Mouse (Mus musculus): Measurements from ENCODE around the gene Ptpn1.

Ptpn1 gene

DNA sequence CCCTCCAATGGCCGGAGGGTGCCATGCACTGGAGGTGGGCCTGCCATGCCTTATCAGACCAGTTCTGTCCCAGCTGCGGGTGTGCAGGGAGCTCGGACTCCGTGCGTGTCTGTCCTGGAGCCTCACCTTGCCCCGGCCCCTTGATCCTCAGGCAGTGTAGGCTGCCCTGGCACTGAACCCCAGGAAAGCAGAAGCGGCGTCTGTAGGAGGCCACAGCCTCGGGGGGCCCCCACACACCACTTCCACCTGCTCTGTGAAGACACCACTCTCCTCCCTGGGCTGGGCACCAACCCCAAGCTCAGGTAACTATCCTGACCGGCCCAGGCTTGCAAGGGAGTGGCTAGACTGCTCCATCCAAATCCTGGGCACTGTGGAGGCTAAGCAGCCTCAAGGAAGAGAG is 48.5 kb downstream of the Ptpn1 start:
- DNase-seq: no peak

DNA sequence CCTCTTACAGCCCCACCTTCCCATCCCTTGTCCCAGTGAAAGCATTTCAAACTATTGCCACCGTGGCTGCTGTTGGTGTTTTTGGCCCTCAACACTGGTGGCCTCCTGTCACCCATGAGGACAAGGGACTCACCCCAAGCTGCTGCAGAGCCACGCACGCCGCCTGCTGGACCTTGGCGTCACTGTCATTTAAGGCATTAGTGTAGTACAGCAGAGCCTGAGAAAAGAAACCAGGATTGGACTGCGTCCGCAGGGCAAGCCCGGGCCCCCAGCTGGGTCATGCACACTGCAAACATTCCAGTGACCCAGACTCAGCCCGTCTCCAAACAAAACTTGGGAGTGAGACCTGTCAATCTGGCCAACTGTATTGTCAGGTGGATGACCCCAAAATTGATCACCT is 50.8 kb downstream of the Ptpn1 start:
- no peak for DNase-seq

DNA sequence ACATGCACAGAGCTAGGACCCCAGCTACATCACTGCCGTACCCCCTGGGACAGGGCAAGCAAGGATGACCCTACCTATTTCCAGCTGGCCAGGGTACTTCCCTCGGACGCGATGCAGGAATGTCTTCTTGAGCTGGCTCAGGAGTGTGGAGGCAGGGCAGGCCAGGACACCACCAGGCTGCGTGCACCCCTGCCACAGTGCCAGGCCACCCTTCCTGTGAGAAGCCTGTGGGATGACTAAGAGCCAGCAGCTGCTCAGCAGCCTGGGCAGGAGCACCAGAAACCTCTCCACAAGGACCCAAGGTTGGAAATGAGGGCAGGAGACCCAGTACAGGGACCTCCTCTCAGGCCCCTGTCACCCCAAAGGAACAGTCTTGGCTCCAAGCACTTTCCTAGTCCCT is 52.5 kb downstream of the Ptpn1 start:
- DNase-seq: no peak

DNA sequence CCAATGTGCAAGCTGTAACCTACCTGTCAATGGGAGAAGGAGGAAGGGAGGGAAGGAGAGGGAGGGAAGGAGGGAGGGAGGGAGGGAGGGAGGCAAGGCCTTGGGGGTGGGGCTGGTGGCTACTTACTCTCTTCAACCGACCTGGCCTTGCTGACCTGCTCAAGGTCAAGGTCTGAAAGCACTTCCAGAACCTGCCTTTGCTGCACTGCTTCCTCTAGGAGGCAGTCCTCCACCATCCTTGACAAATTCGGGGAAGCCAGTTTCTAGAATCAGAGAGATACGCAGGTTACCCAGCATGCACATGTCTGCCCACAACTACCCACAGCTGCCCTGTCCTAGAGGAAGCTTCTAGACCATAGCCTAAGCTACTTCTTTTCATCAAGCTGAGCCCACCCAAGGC is 53.1 kb downstream of the Ptpn1 start:
- no peak for DNase-seq

DNA sequence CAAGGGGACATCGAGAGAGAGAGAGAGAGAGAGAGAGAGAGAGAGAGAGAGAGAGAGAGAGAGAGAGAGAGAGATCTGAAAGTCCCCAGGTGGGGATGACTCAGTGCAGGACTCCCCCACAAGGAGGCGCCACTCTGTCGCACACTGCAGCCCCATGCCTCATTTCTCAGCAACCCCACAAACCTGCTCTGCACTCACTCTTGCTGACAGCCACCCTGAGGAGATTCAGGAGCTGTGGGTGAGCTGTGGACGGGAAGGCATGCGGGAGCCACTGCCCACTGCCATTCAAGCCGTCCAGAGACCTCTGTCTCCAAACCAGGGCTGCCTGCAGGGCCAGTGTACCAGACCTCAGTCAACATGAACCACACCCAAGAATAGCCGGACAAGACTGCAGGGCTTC is 54.9 kb downstream of the Ptpn1 start:
- peak; percentile 42 for DNase-seq

DNA sequence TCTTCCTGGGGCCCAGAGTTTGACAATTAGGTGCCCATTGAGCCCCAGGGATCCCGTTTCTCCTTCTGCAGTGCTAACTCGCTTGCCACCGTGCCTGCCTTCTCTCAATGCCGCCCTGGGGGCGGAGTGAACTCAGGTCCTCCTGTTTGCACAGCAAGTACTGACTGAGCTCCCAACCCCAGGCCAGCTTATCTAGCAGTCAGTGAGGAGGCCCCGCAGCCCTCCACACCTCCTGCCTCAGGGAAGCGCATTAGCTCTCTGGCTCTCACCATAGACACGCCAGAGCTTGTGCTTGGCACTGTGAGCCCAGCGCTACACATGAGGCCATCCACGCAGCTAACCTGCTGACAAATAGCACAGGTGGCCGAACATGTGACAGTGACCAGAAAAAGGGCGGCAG is 55.8 kb downstream of the Ptpn1 start:
- DNase-seq: no peak

DNA sequence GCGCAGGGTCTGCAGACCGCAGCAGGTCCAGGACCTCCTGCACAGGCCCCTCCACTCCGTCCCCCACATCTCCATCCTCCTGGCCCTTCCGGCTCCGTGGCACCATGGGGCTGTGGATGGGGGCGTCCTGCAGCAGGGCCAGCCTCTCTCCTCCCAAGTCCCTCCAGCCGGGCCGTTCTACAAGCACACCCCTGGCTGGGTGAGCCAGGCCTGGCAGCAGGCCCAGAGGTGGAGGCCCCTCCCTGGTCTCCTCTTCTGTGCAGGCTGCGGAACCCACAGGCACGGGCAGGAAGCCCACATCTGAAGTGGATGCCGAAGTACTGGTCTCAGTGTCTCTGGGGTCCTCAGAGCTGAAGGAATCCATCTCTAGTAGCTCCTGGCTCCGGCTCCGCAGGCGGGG is 57.5 kb downstream of the Ptpn1 start:
- DNase-seq: peak; percentile 27

DNA sequence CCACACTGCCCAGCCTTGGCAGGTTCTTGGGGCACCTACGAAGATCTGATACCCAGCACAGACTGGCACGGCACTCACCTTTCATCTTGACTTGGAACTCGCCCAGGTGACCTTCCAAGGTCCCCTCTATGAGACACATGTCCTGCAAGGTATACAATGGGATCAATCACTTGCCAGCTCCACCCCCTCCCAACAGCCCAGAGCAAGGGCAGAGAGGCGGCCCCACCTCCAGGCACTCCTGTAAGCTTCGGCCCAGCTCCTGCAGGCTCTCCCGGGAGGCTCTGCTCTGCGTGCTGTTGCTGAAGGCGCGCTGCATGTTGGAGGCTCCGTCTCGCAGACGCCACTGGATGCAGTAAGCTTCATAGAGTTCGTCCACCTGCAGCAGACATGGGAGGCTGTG is 61.4 kb downstream of the Ptpn1 start:
- DNase-seq: no peak

DNA sequence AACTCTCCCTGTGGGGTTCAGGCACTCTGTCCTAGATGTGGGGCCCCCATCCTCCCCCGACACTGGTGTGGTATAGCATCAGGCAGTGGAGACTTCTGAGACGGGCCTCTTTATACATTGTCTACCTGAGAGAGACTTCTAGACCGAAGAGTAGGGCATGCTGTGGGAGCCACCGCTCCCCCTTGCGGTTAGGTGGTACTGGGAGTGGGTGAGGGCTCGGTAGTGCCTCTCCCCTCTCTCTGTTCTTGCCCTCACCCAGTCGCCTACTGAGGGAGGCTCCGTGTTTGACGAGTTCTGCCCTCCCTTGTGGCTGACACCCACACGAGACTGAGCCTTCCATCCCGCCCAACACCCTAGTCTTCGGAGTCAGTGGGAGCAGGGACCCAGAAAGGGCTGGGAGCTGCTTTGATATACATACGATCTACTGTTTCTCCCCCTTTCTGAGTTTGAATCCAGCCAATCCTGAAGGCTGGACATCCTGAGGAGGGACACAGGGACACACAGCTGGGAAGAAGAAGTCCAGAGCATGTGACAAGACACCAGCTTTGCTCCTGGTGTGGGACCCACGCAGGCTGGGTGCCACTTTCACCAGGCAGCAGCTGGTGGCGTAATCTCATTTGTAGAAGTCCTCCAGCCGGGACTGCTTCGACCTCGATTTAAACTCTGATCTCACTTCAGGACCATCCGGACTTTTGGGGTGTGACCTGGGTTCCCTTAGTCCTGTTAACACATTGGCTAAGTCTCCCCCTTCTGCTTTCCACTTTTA is 64.2 kb downstream of the Ptpn1 start:
- DNase-seq: no peak

DNA sequence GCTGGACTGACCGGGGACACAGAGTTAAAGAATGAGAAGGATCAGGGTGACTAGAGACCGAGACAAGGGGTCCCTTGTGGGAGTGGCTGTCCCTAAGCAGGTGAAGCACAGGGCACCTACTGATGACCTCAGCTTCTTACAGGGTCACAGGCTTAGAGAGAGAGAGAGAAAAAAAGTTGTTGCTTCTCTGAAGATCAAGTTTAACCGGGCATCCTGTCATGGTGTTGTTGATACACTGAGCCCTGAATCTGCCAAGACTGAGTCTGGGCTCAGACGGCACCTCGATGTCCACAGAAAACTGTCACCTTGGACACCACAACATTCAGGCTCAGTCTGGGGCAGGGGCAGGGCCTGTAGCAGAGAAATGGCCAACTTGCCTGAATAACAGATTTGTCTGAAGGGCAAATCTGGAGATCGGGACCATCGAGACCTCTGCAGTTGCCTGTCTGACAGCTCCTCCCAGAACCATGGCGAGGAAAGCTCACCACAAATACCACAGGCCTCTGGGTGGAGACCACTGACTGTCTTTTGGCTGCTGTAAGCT is 64.9 kb downstream of the Ptpn1 start:
- DNase-seq: no peak

DNA sequence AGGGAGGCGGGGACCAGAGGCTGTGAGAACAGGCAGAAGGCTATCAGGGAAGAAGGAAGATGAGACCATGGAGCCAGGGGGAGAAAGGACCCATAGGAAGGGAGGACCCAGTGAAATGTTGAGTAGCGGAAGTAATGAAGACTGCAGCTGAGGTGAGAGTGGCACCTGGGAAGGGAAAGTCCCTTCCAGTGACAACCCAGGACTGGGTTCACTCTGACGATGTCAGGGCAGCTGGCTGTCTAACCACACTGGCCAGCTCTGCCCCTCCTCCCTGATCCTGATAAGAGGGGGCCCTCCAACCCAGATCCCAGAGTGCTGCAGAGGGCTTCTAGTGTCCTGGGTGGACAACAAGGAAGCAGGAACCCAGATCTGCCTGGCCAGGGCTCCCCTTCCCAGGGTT is 65.7 kb downstream of the Ptpn1 start:
- no peak for DNase-seq

DNA sequence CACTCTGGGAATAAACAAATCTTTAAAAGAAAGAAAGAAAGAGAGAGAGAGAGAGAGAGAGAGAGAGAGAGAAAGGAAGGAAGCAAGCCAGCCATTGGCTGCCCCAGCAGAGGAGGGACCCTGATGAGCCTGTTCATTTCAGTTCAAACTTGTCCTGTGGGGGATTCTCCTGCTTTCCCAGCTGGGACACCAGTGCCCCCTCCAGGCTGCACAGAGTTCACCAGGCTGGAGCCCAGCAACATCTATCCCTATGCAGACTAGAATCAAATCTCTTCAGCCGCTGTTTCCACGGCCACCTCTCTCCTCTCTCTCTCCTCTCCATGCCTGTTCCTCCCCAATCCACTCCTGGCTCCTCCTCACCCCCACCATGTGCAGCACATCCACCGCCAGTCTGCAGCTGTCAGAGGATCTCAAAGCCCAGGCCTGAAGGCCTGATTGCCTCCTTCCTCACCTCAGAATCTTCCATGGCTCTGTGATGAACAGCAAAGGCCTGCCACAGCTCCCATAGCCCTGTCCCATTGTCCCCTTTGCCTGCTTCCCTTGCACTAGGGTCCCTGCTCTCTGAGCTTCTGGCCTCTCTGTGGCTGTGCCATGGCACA is 67.4 kb downstream of the Ptpn1 start:
- no peak for DNase-seq

DNA sequence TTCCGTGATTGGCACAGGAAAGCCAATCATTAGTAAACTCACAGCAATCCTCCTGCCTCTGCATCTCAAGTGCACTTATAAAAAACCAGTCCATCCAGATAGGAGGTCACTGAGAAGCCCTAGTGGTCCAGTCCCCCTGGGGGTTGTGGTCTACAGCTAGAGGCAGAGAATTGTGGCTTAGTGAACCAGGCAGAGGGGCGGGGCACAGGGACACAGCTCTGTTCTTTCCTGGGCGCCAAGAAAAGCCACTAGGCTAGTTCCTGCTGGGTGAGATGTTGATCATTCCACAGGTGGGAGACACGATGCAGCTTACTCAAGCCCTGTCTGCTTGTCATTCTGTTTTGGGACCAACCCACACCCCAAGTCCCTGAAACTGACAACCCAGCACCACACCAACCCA is 70.3 kb downstream of the Ptpn1 start:
- no peak for DNase-seq

DNA sequence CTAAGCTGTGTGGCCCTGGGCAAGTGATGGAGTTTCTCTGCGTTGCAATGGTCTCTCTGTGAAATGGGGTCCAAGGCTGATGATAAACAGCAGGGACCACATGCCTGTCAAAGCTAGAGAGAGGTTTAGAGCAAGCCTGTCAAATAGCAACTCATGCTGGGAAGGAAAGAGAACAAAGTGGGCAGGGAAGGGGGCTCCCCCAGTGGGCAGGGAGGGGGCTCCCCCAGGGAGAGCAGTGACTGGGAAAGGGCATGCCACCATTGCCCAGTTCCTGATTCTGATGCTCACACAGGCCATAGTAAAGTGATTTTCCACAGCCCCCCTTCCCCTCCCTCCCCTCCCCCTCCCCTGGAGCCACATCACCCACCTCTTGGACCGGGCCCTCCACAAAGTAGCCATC is 71.0 kb downstream of the Ptpn1 start:
- no peak for DNase-seq

DNA sequence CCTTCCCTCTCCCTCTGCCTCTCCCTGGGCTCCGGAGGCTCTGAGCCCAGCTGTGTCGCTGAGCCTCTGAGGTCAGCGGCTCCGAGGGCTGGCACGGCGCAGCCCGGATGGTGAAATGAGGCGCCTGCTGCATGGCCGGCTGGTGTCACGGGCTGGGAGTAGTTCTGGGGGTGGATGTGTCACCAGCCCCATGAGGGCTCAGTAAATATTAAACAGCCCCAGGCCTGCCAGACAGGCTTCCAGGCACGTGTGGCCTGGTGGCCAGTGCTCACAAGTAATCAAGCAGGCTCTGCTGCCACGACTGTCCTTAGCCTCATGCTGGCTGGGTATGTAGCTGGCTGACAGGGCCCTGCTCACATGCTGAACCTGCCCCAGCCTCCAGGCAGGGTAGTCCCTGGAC is 71.6 kb downstream of the Ptpn1 start:
- DNase-seq: no peak

DNA sequence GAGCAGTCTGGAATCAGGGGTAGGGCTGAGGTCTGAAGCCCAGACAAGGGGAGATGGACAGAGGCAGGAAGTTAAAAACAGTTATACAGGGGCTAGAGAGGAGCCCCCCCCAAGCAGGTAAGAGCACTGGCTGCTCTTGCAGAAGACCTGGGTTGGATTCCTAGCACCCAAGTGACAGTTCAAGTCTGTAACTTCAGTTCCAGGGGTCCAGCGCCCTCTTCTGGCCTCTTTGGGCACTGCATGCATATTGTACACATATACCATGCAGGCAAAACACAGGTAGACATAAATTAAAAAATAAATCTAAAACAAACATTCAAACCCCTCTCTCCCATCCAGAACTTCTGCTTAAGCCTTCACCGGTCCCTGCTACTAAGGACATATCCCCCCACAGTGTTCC is 72.5 kb downstream of the Ptpn1 start:
- no peak for DNase-seq

DNA sequence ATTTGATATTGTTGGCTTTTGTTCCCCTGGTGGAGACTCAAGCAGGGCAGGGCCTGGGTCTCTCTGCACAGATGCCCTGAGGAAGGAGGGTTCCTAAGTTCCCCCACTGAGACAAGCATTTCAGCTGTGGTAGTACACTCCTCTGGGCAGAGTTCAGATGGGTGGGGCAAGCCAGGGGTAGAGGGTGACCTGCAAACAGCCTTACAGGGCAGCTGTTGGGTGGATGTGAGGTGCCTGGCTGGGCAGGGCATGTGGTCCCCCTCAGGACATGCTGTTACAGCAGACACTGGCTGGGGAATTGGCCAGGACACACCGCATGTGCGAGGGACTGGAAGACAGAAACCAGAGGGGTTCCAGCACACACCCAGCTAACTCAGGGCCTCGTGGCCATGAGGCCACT is 73.1 kb downstream of the Ptpn1 start:
- no peak for DNase-seq

DNA sequence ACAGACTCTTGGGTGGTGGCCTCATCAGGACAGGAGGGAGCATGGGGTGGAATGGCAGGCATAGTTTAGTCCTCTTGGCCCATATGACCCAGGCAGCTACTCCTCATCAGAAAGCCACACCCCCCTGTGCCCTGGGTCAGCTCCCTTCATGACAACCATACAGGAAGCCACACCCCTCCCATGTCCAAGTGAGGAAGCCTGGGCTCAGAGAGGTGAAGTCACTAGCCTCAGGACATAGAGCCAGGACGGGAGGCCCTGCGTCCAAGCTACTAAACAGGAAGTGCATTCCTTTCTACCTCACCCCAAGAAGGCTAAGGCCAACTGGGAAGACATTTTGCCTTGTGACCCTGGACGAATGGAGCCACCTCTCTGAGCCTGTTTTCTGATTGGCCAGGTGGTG is 73.8 kb downstream of the Ptpn1 start:
- DNase-seq: no peak

DNA sequence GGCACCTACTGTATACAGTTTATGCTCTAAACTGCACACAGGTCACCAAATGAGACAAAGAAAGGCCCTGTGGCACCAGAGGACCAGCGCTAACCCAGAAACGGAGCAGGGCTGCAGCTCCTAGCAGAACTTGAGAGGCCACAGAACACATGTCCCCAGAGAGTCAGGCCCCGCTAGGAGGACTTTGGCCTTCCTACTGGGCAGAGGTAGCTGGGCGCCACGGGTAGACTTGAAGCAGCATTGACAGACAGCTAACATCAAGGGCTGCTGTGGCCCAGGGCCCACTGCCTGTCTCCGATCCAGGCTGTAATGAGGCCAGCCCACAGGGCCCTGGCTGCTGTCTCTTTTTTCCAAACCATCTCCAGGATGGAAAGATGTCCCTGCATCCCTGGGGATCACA is 74.6 kb downstream of the Ptpn1 start:
- DNase-seq: no peak

DNA sequence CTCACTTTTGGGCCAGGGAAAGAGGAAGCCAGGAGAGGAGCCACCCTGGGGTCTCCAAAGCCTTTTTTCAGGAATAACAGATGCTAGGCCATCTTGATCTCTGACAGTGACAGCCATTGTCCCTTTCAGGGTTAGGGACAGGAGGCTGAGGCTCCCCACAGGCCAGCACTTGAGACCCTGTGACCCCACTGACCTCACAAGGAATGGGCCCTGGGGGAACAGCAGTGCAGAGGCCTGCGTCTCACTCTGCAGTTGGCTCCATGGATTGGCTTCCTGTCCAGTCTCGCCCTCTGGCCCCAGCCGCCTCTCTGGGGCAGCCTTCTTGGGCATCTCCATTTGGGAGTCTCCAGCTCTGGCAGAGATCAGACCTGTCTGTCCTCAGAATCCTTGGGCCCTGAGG is 76.3 kb downstream of the Ptpn1 start:
- no peak for DNase-seq

DNA sequence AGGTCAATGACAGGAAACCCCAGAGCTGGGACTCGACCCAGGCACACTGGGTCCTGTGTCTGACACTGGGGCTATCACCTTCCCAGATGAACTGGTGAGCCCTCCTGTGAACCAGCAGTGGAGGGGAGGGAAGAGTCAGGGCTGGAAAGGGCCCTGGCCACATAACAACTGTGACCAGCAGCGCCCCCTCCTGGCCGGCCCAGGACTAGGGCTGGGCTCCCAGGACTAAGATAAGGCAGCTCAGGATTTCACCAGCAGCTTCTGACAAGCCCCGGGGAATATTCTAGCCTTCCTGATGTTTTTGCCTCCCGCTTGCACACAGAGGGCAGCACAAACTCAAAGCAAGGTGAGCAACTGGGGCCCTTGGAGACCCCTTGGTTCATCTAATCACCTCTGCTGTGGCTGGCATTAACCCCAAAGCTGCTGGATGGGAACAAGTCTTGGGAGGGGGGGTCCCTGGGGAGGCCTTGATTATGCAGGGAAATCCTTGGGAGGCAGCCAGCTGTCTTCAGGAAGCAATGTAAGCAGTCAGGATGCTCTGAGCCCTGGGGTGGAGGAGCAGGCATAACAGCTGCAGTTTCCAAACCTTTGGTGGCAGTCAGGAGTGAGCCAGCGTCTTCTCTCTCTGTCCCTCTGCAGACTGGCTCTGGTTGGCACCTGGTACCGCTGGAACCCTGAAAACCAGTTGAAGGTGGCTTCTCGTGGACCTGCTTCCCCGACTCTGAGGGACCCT is 78.2 kb downstream of the Ptpn1 start, which contains the start of gene Ripor3:
TSS of gene Ripor3 (minus strand) at position 683 of the 733 bp plus-strand sequence.
- DNase-seq: peak; percentile 68

DNA sequence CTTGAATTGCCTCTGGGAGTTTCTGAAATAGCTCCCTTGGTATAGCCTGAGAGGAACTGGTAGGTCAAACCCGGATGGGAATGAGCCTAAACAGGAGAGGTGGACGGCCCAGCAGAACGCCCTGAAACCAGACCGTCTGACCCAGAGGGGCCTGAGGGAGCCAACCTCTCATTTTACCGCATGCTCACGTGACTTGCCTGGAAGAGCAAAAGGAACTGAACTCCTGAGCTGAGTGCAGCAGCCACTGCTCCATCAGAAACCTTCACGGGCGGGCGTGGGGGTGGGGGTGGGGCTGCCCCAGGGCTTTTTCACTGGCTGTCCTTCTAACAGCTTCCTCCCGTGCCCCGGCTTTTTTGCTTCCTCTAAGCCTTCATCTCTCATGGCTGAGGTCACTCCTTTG is 79.0 kb downstream of the Ptpn1 start:
- no peak for DNase-seq

DNA sequence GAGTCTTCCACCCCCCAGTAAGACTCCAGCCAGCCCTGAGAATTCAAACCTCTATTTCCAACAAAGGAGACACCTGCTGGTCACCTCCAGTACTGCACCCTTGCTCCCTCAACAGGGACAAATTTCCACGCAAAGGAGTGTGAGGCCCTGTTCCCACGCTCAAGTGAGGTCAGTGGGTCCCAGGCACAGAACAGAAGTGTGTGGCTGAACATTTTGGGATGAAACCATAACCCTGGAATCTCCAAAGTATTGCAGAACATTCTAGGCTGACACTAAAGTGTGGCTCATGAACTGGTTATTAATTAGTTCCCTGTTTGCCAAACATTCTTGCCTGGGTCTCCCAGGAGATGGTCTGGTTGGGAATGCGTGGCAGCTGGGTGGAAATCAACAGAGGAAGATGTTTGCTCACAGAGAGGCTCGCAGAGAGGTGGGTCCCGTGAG is 85.1 kb downstream of the Ptpn1 start:
- peak; percentile 68 for DNase-seq

DNA sequence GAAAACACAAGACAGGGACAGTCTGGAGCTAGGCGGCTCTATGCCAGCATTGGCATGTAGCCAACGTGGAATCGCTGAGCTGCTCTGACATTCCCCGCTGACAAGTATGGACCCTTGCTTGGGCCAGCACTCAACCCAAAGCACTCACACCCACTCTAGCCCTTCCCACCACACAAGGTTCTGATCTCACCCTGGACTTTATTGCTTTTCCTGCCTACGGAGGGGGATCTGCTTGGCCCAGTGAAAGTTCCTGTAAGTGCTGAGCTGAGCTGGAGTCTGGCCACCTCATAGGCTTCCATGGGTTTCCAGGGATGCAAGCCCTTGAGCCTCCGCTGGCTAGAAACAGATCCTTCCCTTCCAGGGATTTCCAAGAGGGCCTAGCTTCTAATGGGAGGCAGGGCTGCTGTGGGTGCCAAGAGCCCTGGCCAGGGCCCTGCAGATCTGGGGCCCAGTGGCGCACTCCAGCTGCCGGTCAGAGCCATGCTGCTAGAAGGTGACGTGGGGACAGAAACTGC is 87.4 kb downstream of the Ptpn1 start:
- no peak for DNase-seq

Data from thymus, postnatal 25 days (tissue).